Mouse (Mus musculus): ENCODE data around the gene Pgpep1. TPM values are rescaled to one million over a fixed set of nuclear protein-coding genes. Genes with fewer than 3 reads are reported as not detected.

The Pgpep1 gene
- polyA plus RNA-seq, 1 experiment: 21.1 TPM

GRCm38 (mm10) chr8:70645501-70646224, 14.5 kb downstream of the Pgpep1 start:
- Histone ChIP-seq H3K4me1 (ENCODE audit: control insufficient read depth, insufficient read depth, low read length) (no peaks in the 10 kb centered on the region), H3K27ac (ENCODE audit: control insufficient read depth, insufficient read depth, low read depth, low read length, poor library complexity) (peak overlapping the region; percentile 15), H3K4me3 (replicated peaks; ENCODE audit: control insufficient read depth, low read depth, low read length) (no peak overlapping the region)
- no peak for TF ChIP-seq POLR2A (IDR thresholded peaks at IDR 0.05; ENCODE audit: borderline replicate concordance, control insufficient read depth, low read depth, low read length)
- no peak for TF ChIP-seq CTCF (IDR thresholded peaks at IDR 0.05; ENCODE audit: control insufficient read depth, insufficient read depth, low read length)
- WGBS: 32% methylated on average over 17 of the region's 17 CpGs

- 77% methylated on average over 2 of the region's 2 CpGs for WGBS
- Histone ChIP-seq H3K4me3 (replicated peaks; ENCODE audit: control insufficient read depth, low read depth, low read length) (no peak overlapping the region), H3K4me1 (ENCODE audit: control insufficient read depth, insufficient read depth, low read length) (no peaks in the 10 kb centered on the region), H3K27ac (ENCODE audit: control insufficient read depth, insufficient read depth, low read depth, low read length, poor library complexity) (no peak overlapping the region)
- TF ChIP-seq POLR2A (IDR thresholded peaks at IDR 0.05; ENCODE audit: borderline replicate concordance, control insufficient read depth, low read depth, low read length): no peak
Observed at GRCm38 (mm10) chr8:70644065-70644464, 16.1 kb downstream of the Pgpep1 start.

- Histone ChIP-seq H3K4me3 (replicated peaks; ENCODE audit: control insufficient read depth, low read depth, low read length) (no peak overlapping the region), H3K27ac (ENCODE audit: control insufficient read depth, insufficient read depth, low read depth, low read length, poor library complexity) (no peak overlapping the region), H3K4me1 (ENCODE audit: control insufficient read depth, insufficient read depth, low read length) (no peaks in the 10 kb centered on the region)
- TF ChIP-seq CTCF (IDR thresholded peaks at IDR 0.05; ENCODE audit: control insufficient read depth, insufficient read depth, low read length) (no peak), POLR2A (IDR thresholded peaks at IDR 0.05; ENCODE audit: borderline replicate concordance, control insufficient read depth, low read depth, low read length) (no peak)
- WGBS: 69% methylated on average over 3 of the region's 3 CpGs
Observed at GRCm38 (mm10) chr8:70643019-70643418, 17.2 kb downstream of the Pgpep1 start.

DNA sequence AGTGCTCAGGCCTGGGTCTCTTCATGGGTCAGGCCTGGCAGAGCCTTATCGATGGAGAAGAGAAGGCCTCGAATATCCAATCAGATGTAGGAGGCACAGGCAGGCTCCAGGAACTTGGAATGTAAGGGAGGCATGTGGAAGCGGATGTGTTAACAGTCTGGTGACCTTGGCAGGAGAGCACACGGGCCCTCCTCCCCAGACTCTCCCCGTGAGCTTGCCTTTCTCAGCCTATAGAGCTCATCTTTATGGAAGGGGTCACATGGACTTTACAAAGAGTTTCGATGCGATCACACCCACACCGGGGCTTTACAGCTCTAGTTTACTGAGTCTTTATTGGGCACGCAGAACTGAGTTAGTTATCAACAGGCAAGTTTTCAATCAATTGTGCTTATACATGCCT, 21.4 kb downstream of the Pgpep1 start:
- H3K4me1 ChIP-seq (ENCODE audit: control insufficient read depth, insufficient read depth, low read length): peaks cover 13% of the 10 kb centered on the region

DNA sequence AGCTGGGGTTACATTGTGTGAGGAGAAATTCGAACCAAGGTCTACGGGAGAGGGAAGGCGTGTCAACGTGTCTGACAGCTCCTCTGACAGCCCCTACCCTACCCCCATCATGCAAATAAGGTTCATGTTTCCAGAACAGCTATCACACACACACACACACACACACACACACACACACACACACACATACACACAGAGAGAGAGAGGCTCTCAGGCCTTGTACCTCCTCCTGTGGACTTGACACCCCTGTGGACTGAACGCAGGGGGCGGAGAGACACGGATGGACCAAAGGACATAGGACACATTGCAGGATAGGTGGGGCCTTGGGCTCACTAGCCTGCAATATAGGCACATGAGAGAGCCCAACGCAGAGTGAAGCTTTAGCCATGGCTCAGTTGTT, 23.4 kb downstream of the Pgpep1 start:
- H3K4me3 ChIP-seq (replicated peaks; ENCODE audit: control insufficient read depth, low read depth, low read length): no peak overlapping the region
- H3K27ac ChIP-seq (ENCODE audit: control insufficient read depth, insufficient read depth, low read depth, low read length, poor library complexity): peak overlapping the region; percentile 3; the same call in 1 of the 2 replicates
- TF ChIP-seq CTCF (IDR thresholded peaks at IDR 0.05; ENCODE audit: control insufficient read depth, insufficient read depth, low read length): no peak
- WGBS: 65% methylated on average over 8 of the region's 8 CpGs
- H3K4me1 ChIP-seq (ENCODE audit: control insufficient read depth, insufficient read depth, low read length): peaks cover 13% of the 10 kb centered on the region

More for the DNA sequence above, 21.4 kb downstream of the Pgpep1 start:
- Histone ChIP-seq H3K4me3 (replicated peaks; ENCODE audit: control insufficient read depth, low read depth, low read length) (no peak overlapping the region), H3K27ac (ENCODE audit: control insufficient read depth, insufficient read depth, low read depth, low read length, poor library complexity) (no peak overlapping the region)
- WGBS: 81% methylated on average over 9 of the region's 9 CpGs
- TF ChIP-seq POLR2A (IDR thresholded peaks at IDR 0.05; ENCODE audit: borderline replicate concordance, control insufficient read depth, low read depth, low read length) (no peak), CTCF (IDR thresholded peaks at IDR 0.05; ENCODE audit: control insufficient read depth, insufficient read depth, low read length) (no peak)

GRCm38 (mm10) chr8:70635527-70635926, 24.7 kb downstream of the Pgpep1 start:
- Histone ChIP-seq H3K27ac (ENCODE audit: control insufficient read depth, insufficient read depth, low read depth, low read length, poor library complexity) (peak overlapping the region; percentile 74), H3K4me3 (replicated peaks; ENCODE audit: control insufficient read depth, low read depth, low read length) (no peak overlapping the region), H3K4me1 (ENCODE audit: control insufficient read depth, insufficient read depth, low read length) (peaks cover 13% of the 10 kb centered on the region)
- 4% methylated on average over 6 of the region's 6 CpGs for WGBS
- TF ChIP-seq CTCF (IDR thresholded peaks at IDR 0.05; ENCODE audit: control insufficient read depth, insufficient read depth, low read length): no peak

GRCm38 (mm10) chr8:70634066-70634465, 26.1 kb downstream of the Pgpep1 start:
- WGBS: 28% methylated on average over 6 of the region's 6 CpGs
- no peak overlapping the region for H3K27ac ChIP-seq (ENCODE audit: control insufficient read depth, insufficient read depth, low read depth, low read length, poor library complexity)
- TF ChIP-seq CTCF (IDR thresholded peaks at IDR 0.05; ENCODE audit: control insufficient read depth, insufficient read depth, low read length): no peak
- no peak for TF ChIP-seq POLR2A (IDR thresholded peaks at IDR 0.05; ENCODE audit: borderline replicate concordance, control insufficient read depth, low read depth, low read length)

DNA sequence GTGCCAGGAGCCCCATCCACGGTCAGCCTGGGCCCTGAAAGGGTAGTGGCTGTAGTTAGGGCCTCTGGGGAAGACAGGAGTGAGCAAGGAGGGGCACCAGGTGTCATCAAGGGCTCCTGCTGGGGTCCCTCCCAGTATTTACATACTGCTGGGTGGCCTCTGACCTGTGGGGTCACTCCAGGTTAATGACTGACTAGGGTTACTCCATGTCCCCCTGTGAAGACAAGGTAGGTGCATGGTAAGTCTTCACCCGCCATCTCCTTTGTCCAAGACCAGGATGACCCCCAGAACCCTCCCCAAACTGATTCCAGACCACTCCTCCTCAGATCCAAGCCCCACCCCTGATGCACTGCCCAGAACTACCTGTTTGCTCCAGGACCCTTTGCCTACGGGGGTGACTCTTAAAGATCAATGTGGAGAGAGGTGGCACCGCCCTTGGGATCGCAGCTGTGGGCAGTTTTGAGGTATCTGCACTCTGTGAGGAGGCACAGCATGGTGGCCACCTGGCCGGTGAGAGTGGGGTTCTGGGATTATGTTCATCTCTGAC, 27.8 kb downstream of the Pgpep1 start, which contains the start of gene Gdf15:
Gdf15 (minus strand) TSS at position 111 of the 547 bp plus-strand sequence.
- TF ChIP-seq CTCF (IDR thresholded peaks at IDR 0.05; ENCODE audit: control insufficient read depth, insufficient read depth, low read length): no peak
- no peak for TF ChIP-seq POLR2A (IDR thresholded peaks at IDR 0.05; ENCODE audit: borderline replicate concordance, control insufficient read depth, low read depth, low read length)
- WGBS: 88% methylated on average over 6 of the region's 6 CpGs
- no peak within 1 kb of the TSS for H3K27ac ChIP-seq (ENCODE audit: control insufficient read depth, insufficient read depth, low read depth, low read length, poor library complexity)
- H3K4me1 ChIP-seq (ENCODE audit: control insufficient read depth, insufficient read depth, low read length): peaks cover 14% of the 10 kb centered on the region
- no peak within 1 kb of the TSS for H3K4me3 ChIP-seq (replicated peaks; ENCODE audit: control insufficient read depth, low read depth, low read length)

More at GRCm38 (mm10) chr8:70634066-70634465, 26.1 kb downstream of the Pgpep1 start:
- H3K4me3 ChIP-seq (replicated peaks; ENCODE audit: control insufficient read depth, low read depth, low read length): no peak overlapping the region
- H3K4me1 ChIP-seq (ENCODE audit: control insufficient read depth, insufficient read depth, low read length): peaks cover 14% of the 10 kb centered on the region

Data from bone marrow, adult 2 months (tissue).